Mouse (Mus musculus) embryonic facial prominence, embryonic 13.5 days (tissue): Measurements from ENCODE around the gene Creg1. TPM values are rescaled to one million over a fixed set of nuclear protein-coding genes. Genes with fewer than 3 reads are reported as not detected.

Experiments used
- ATAC-seq: fragments of 200-750 bp; cut with Nextera tagmentation; 2 replicates; pipeline ENCODE4 v1.8.0; 2017; ENCODE audit warnings: low read depth; ENCODE audit not compliant: insufficient number of reproducible peaks, insufficient read depth, low FRiP score, low TSS enrichment
- H3K27ac ChIP-seq: fragments of 300-500 bp; sonication (generic); 2 replicates; pipeline ENCODE4 v1.5.1; 2015; ENCODE audit warnings: moderate library complexity, mild to moderate bottlenecking, inconsistent platforms
- H3K27me3 ChIP-seq: fragments of 300-500 bp; sonication (generic); 2 replicates; pipeline ENCODE4 v1.6.1; 2015; ENCODE audit warnings: mild to moderate bottlenecking, inconsistent platforms
- H3K36me3 ChIP-seq: fragments of 300-500 bp; sonication (generic); 2 replicates; pipeline ENCODE4 v1.6.1; 2015; ENCODE audit warnings: mild to moderate bottlenecking, inconsistent platforms
- H3K4me1 ChIP-seq: fragments of 300-500 bp; sonication (generic); 2 replicates; pipeline ENCODE4 v1.6.1; 2015; ENCODE audit warnings: inconsistent platforms
- H3K4me2 ChIP-seq: fragments of 300-500 bp; sonication (generic); 2 replicates; pipeline ENCODE4 v1.6.1; 2015; ENCODE audit warnings: moderate library complexity, mild to moderate bottlenecking, inconsistent platforms
- H3K4me3 ChIP-seq: fragments of 300-500 bp; sonication (generic); 2 replicates; pipeline ENCODE4 v1.5.1; 2015; ENCODE audit warnings: mild to moderate bottlenecking, inconsistent platforms
- H3K9ac ChIP-seq: fragments of 300-500 bp; sonication (generic); 2 replicates; pipeline ENCODE4 v1.6.1; 2015; ENCODE audit warnings: mild to moderate bottlenecking, inconsistent platforms
- H3K9me3 ChIP-seq: fragments of 300-500 bp; sonication (generic); 2 replicates; pipeline ENCODE4 v1.6.1; 2016; ENCODE audit warnings: inconsistent platforms
- WGBS: fragments of 180-500 bp; shearing (Covaris S2); methylation state at CpG from one replicate; pipeline ENCODE4 v1.1.7; 2015; ENCODE audit warnings: mixed read lengths; 5-methylcytosine and 5-hydroxymethylcytosine counted together
- polyA plus RNA-seq: library from polyadenylated mRNA; unstranded; fragments of >200 nt; fragmentation: Nextera tagmentation; extraction: Ambion mirVana; gene quantifications from 2 replicates; pipeline ENCODE4 v1.2.1, GENCODE M21; 2015

The Creg1 gene
- polyA plus RNA-seq, 1 experiment from 2014 or later, result 43.8 TPM

DNA sequence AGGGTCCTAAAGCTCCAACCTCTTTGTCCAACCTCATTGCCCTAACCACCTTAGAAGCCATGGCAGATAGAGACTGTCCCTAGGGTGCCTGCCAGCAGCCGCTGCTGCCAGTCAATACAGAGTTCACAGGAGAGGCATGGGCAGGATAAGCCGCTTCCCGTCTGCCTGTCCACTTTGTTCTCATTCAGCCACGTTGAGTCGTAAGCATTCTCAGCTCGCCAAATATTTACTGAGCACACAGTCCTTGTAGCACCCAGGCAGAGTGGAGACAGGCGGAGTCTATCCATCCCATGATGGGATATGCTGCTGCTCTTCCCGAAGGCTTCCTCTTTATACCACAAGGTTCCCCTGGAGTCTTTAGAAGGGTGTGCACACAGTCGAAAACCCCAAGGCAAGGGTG lies 53.7 kb downstream of the Creg1 start:
- Histone ChIP-seq H3K27me3 (peaks cover 32% of the 10 kb centered on the region), H3K9ac (no peak overlapping the region), H3K9me3 (no peaks in the 10 kb centered on the region), H3K36me3 (no peaks in the 10 kb centered on the region), H3K27ac (no peak overlapping the region), H3K4me1 (peaks cover 20% of the 10 kb centered on the region), H3K4me3 (no peak overlapping the region), H3K4me2 (no peak overlapping the region)
- WGBS, result 72% methylated on average over 9 of the region's 9 CpGs
- no peak for ATAC-seq

DNA sequence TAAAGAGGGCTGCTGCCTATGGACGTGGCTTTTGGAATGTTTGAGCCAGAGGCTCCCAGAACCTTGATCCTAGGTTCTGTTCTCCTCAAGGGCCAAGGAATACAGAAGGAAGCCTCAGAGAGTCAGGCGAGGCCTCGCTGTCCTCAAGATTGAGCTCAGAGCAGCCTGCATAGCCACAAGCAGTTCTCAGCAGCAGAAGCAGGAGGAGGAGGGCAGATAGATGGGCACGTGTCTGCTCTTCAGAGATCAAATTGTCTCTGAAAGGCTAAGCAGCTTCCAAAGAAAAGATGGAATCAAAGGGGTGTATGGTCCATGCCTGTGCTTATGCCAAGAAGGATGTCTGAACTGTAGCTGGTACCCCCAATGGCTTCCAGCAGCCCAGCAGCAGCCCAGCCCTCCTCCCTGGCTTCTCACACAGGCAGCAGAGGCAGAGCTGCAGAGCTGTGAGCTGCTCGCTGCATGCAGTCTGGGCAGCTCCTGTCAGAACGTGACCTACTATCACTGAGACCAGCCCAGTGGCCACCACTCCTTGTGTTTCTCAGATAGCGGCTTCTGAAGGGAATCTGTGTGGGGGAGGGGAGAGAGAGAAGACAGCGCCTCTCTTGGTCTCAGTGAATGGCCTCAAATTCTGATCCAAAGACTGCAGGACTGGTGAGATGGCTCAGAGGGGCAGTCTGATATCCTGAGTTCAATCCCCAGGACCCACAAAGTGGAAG lies 54.8 kb downstream of the Creg1 start:
- Histone ChIP-seq H3K9ac (no peak overlapping the region), H3K27me3 (peaks cover 25% of the 10 kb centered on the region), H3K4me1 (peaks cover 20% of the 10 kb centered on the region), H3K9me3 (no peaks in the 10 kb centered on the region), H3K4me2 (no peak overlapping the region), H3K27ac (no peak overlapping the region), H3K4me3 (no peak overlapping the region), H3K36me3 (no peaks in the 10 kb centered on the region)
- 39% methylated on average over 8 of the region's 8 CpGs for WGBS
- no peak for ATAC-seq

DNA sequence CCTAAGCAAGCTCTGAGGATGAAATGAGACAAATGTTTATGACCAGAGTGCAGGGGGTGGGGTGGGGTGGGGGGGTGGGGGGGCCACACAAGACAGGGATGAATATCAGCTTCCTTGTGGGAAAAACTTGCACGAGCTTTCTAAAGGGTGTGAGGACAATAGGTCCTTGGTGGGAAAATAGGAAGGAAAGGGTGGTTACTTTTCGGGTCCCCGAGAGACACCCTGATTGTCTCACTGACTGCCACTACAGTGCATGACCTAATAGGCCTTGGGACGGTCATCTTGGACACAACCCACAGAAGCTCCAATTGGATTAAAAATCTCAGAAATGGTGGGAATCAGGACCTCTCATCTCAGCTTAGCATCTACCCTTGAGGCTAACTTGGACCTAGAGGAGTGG lies 55.6 kb downstream of the Creg1 start:
- no peaks in the 10 kb centered on the region for H3K36me3 ChIP-seq
- H3K9ac ChIP-seq, result no peak overlapping the region
- ATAC-seq, result no peak
- H3K4me3 ChIP-seq, result no peak overlapping the region
- 86% methylated on average over 4 of the region's 4 CpGs for WGBS
- peaks cover 21% of the 10 kb centered on the region for H3K27me3 ChIP-seq
- no peaks in the 10 kb centered on the region for H3K9me3 ChIP-seq
- H3K4me2 ChIP-seq, result no peak overlapping the region
- H3K27ac ChIP-seq, result no peak overlapping the region
- peaks cover 15% of the 10 kb centered on the region for H3K4me1 ChIP-seq

DNA sequence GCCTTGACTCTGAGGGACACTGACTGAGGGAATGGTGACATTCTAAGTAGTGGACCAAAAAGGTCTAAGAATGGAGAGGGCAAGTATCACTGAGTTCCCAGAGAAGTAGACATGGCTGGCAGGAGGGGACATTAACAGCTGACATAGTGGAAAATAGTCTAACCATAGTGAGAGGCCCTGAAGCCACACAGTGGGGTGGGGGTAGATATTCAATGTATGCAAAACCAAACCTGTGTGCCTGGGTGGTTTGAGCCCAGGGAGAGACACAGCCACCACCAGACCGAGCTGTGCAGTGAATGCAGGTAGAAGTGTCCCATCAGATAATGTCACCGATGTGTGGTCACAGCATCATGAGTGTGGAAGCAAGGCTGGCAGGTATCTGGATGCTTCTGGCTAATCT lies 58.5 kb downstream of the Creg1 start:
- Histone ChIP-seq H3K9me3 (no peaks in the 10 kb centered on the region), H3K4me1 (peaks cover 5% of the 10 kb centered on the region; the same call in 1 of the 2 replicates), H3K27ac (no peak overlapping the region), H3K36me3 (no peaks in the 10 kb centered on the region), H3K4me2 (no peak overlapping the region), H3K27me3 (peaks cover 13% of the 10 kb centered on the region), H3K9ac (no peak overlapping the region), H3K4me3 (no peak overlapping the region)
- WGBS, result 86% methylated on average over 2 of the region's 2 CpGs
- ATAC-seq, result no peak

Other genes with a start within 250 kb of the Creg1 start
- 146 and 163 TPM in 2 replicates for gene Mpzl1, start 129.2 kb upstream of the Creg1 start, polyA plus RNA-seq
- gene Rcsd1, start 54.0 kb upstream of the Creg1 start, polyA plus RNA-seq, result 13.9 and 16.8 TPM in 2 replicates
- 0.87 and 1.7 TPM in 2 replicates for gene Cd247, start 24.9 kb downstream of the Creg1 start, polyA plus RNA-seq
- gene Pou2f1, start 238.9 kb downstream of the Creg1 start, polyA plus RNA-seq, result 10.4 and 12.2 TPM in 2 replicates